Mouse (Mus musculus): ENCODE results near the gene Tns4.

DNA sequence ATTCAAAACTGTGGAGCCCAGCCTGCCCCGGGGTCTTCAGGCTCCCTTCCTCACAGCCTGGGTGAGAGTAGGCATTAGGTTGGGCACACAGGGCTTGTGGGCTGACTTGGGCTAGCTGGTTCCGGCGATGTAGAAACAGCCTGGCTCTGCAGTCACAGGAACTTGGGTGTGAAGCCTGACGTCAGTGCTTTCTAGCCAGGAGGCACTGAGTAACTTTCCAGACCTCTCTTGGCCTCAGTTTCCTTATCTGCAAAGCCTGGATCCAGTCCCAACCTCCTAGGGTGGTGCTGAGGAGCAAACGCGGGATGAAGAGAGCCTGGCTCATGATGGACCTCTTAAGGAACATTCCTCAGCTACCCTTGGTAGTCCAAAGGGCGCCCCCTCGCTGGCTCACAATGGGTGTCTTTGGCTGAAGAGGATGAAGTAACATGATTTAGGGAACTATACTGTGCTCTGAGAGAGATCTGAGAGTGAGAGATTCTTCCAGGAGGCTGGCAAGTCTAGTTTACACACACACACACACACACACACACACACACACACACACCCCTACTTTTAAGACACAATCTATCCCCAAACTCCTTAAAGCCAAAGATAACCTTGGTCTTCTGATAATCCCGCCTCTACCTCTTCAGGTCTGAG is 8.1 kb downstream of the Tns4 start:
- no peak for TF ChIP-seq POLR2A (IDR thresholded peaks at IDR 0.05; ENCODE audit: insufficient read depth, low read length)
- TF ChIP-seq CTCF (IDR thresholded peaks at IDR 0.05; ENCODE audit: low read depth, low read length), result no peak
- TF ChIP-seq EP300 (IDR thresholded peaks at IDR 0.05; ENCODE audit: insufficient read depth, low read depth, low read length), result no peak
